Mouse (Mus musculus) neutrophil, adult 5-6 weeks (primary cell): ENCODE results near the gene Vwa7. TPM values are rescaled to one million over a fixed set of nuclear protein-coding genes. Genes with fewer than 3 reads are reported as not detected.

Experiments
- total RNA-seq: library from RNA; stranded (forward); fragments of 200-1000 nt; gene quantifications from 2 replicates; pipeline ENCODE4 v1.2.3, GENCODE M21; 2017

Gene Vwa7
- total RNA-seq, 1 experiment from 2014 or later: 1.2 TPM

Other genes with a start within 250 kb of the Vwa7 start
- not detected in 2 replicates for gene Cyp21a1, start 212.0 kb upstream of the Vwa7 start, total RNA-seq
- 23.5 and 39.9 TPM in 2 replicates for gene Stk19, start 179.6 kb upstream of the Vwa7 start, total RNA-seq
- gene Dxo, start 179.6 kb upstream of the Vwa7 start, total RNA-seq: 36.1 and 45.8 TPM in 2 replicates
- 79.7 and 92.2 TPM in 2 replicates for gene Skiv2l, start 166.4 kb upstream of the Vwa7 start, total RNA-seq
- gene Nelfe, start 166.2 kb upstream of the Vwa7 start, total RNA-seq: 22.6 and 36.0 TPM in 2 replicates
- gene Cfb, start 154.1 kb upstream of the Vwa7 start, total RNA-seq: 0.58 and 0.98 TPM in 2 replicates
- 2.8 and 3.8 TPM in 2 replicates for gene Zbtb12, start 137.1 kb upstream of the Vwa7 start, total RNA-seq
- not detected in 2 replicates for gene Gm20547, start 134.5 kb upstream of the Vwa7 start, total RNA-seq
- not detected in 2 replicates for gene C2, start 118.3 kb upstream of the Vwa7 start, total RNA-seq
- 87.4 and 99.7 TPM in 2 replicates for gene Ehmt2, start 118.1 kb upstream of the Vwa7 start, total RNA-seq
- gene Slc44a4, start 102.1 kb upstream of the Vwa7 start, total RNA-seq: 0.98 and 1.4 TPM in 2 replicates
- 66.7 and 66.9 TPM in 2 replicates for gene Neu1, start 85.3 kb upstream of the Vwa7 start, total RNA-seq
- 5.9 and 8.0 TPM in 2 replicates for gene Hspa1b, start 57.3 kb upstream of the Vwa7 start, total RNA-seq
- not detected in 2 replicates for gene Gm20481, start 46.7 kb upstream of the Vwa7 start, total RNA-seq
- 5.6 and 6.4 TPM in 2 replicates for gene Hspa1a, start 44.4 kb upstream of the Vwa7 start, total RNA-seq
- not detected in 2 replicates for gene Hspa1l, start 43.9 kb upstream of the Vwa7 start, total RNA-seq
- 10.1 and 11.4 TPM in 2 replicates for gene Lsm2, start 34.7 kb upstream of the Vwa7 start, total RNA-seq
- 243 and 266 TPM in 2 replicates for gene Vars, start 15.6 kb upstream of the Vwa7 start, total RNA-seq
- gene Sapcd1, start 11.4 kb downstream of the Vwa7 start, total RNA-seq: 2.0 and 2.6 TPM in 2 replicates
- 4.7 and 7.0 TPM in 2 replicates for gene Msh5, start 30.2 kb downstream of the Vwa7 start, total RNA-seq
- gene Clic1, start 33.4 kb downstream of the Vwa7 start, total RNA-seq: 394 and 439 TPM in 2 replicates
- 4.5 and 8.1 TPM in 2 replicates for gene Ddah2, start 42.5 kb downstream of the Vwa7 start, total RNA-seq
- gene Ly6g6c, start 48.8 kb downstream of the Vwa7 start, total RNA-seq: 0.49 TPM in 1 of 2 replicates, not detected in the other
- 1.5 and 2.1 TPM in 2 replicates for gene Mpig6b, start 49.6 kb downstream of the Vwa7 start, total RNA-seq
- gene Ly6g6e, start 60.3 kb downstream of the Vwa7 start, total RNA-seq: not detected in 2 replicates
- gene Ly6g6d, start 61.5 kb downstream of the Vwa7 start, total RNA-seq: not detected in 2 replicates
- 0.49 TPM in 1 of 2 replicates, not detected in the other for gene Ly6g6f, start 69.0 kb downstream of the Vwa7 start, total RNA-seq
- gene Abhd16a, start 72.7 kb downstream of the Vwa7 start, total RNA-seq: 33.2 and 43.8 TPM in 2 replicates
- not detected in 2 replicates for gene Ly6g5c, start 91.7 kb downstream of the Vwa7 start, total RNA-seq
- gene Ly6g5b, start 98.8 kb downstream of the Vwa7 start, total RNA-seq: 0.58 and 1.5 TPM in 2 replicates
- 73.7 and 74.5 TPM in 2 replicates for gene Gpank1, start 104.9 kb downstream of the Vwa7 start, total RNA-seq
- 214 and 240 TPM in 2 replicates for gene Csnk2b, start 105.5 kb downstream of the Vwa7 start, total RNA-seq
- gene D17H6S53E, start 109.8 kb downstream of the Vwa7 start, total RNA-seq: 36.5 and 48.5 TPM in 2 replicates
- 0.58 TPM in 1 of 2 replicates, not detected in the other for gene Apom, start 115.5 kb downstream of the Vwa7 start, total RNA-seq
- 159 and 160 TPM in 2 replicates for gene Bag6, start 118.6 kb downstream of the Vwa7 start, total RNA-seq
- gene Prrc2a, start 148.3 kb downstream of the Vwa7 start, total RNA-seq: 73.3 and 76.1 TPM in 2 replicates
- gene Aif1, start 159.5 kb downstream of the Vwa7 start, total RNA-seq: 5.3 and 8.0 TPM in 2 replicates
- gene Lst1, start 171.9 kb downstream of the Vwa7 start, total RNA-seq: 534 and 685 TPM in 2 replicates
- gene Ltb, start 177.9 kb downstream of the Vwa7 start, total RNA-seq: 212 and 285 TPM in 2 replicates
- 16.4 and 18.2 TPM in 2 replicates for gene Tnf, start 185.4 kb downstream of the Vwa7 start, total RNA-seq
- gene Lta, start 188.8 kb downstream of the Vwa7 start, total RNA-seq: 6.6 and 9.9 TPM in 2 replicates
- gene Gm16181, start 204.3 kb downstream of the Vwa7 start, total RNA-seq: 2.1 TPM in 1 of 2 replicates, not detected in the other
- 5.0 and 6.5 TPM in 2 replicates for gene Atp6v1g2, start 217.1 kb downstream of the Vwa7 start, total RNA-seq
- gene Nfkbil1, start 219.2 kb downstream of the Vwa7 start, total RNA-seq: 10.8 and 11.3 TPM in 2 replicates
- gene Ddx39b, start 225.2 kb downstream of the Vwa7 start, total RNA-seq: 156 and 158 TPM in 2 replicates
- 2,114 and 2,381 TPM in 2 replicates for gene H2-D1, start 246.2 kb downstream of the Vwa7 start, total RNA-seq